Mouse (Mus musculus) forebrain, embryonic 15.5 days (tissue): ENCODE data around the gene Golga4. TPM values are rescaled to one million over a fixed set of nuclear protein-coding genes. Genes with fewer than 3 reads are reported as not detected.

ENCODE experiments used
- ATAC-seq: fragments of 200-750 bp; cut with Nextera tagmentation; replicated peaks from 2 replicates; pipeline ENCODE4 v1.8.0; 2017; ENCODE audit warnings: mild to moderate bottlenecking, moderate TSS enrichment, moderate library complexity
- H3K27ac ChIP-seq: fragments of 300-500 bp; sonication (generic); replicated peaks from 2 replicates; pipeline ENCODE4 v1.5.1; 2015; ENCODE audit warnings: mild to moderate bottlenecking, inconsistent platforms
- H3K27me3 ChIP-seq: fragments of 300-500 bp; sonication (generic); 2 replicates; pipeline ENCODE4 v1.6.1; 2015; ENCODE audit warnings: inconsistent platforms
- H3K36me3 ChIP-seq: fragments of 300-500 bp; sonication (generic); 2 replicates; pipeline ENCODE4 v1.6.1; 2015; ENCODE audit warnings: mild to moderate bottlenecking, inconsistent platforms
- H3K4me1 ChIP-seq: fragments of 300-500 bp; sonication (generic); 2 replicates; pipeline ENCODE4 v1.6.1; 2015; ENCODE audit warnings: inconsistent platforms
- H3K4me2 ChIP-seq: fragments of 300-500 bp; sonication (generic); replicated peaks from 2 replicates; pipeline ENCODE4 v1.6.1; 2015; ENCODE audit warnings: mild to moderate bottlenecking, inconsistent platforms
- H3K4me3 ChIP-seq: fragments of 300-500 bp; sonication (generic); 2 replicates; pipeline ENCODE4 v1.5.1; 2015; ENCODE audit warnings: mild to moderate bottlenecking, inconsistent platforms
- H3K9ac ChIP-seq: fragments of 300-500 bp; sonication (generic); replicated peaks from 2 replicates; pipeline ENCODE4 v1.6.1; 2015; ENCODE audit warnings: mild to moderate bottlenecking, inconsistent platforms
- H3K9me3 ChIP-seq: fragments of 300-500 bp; sonication (generic); 2 replicates; pipeline ENCODE4 v1.6.1; 2016; ENCODE audit warnings: inconsistent platforms
- WGBS: fragments of 180-500 bp; shearing (Covaris S2); methylation state at CpG from one replicate; pipeline ENCODE4 v1.1.7; 2015; ENCODE audit warnings: mixed read lengths; 5-methylcytosine and 5-hydroxymethylcytosine counted together
- polyA plus RNA-seq: library from polyadenylated mRNA; unstranded; fragments of >200 nt; fragmentation: Nextera tagmentation; extraction: Ambion mirVana; gene quantifications from 2 replicates; pipeline ENCODE4 v1.2.1, GENCODE M21; 2015

Golga4 gene
- polyA plus RNA-seq, 1 experiment from 2014 or later = 53.4 TPM

- Histone ChIP-seq H3K36me3 (no peaks in the 10 kb centered on the region), H3K27ac (no peak overlapping the region), H3K4me1 (no peaks in the 10 kb centered on the region), H3K4me2 (no peak overlapping the region), H3K27me3 (no peaks in the 10 kb centered on the region), H3K9me3 (no peaks in the 10 kb centered on the region), H3K4me3 (no peak overlapping the region), H3K9ac (no peak overlapping the region)
- no peak for ATAC-seq
- 78% methylated on average over 18 of the region's 18 CpGs for WGBS
Measured at GRCm38 (mm10) chr9:118622376-118623166, 116.5 kb downstream of the Golga4 start.

DNA sequence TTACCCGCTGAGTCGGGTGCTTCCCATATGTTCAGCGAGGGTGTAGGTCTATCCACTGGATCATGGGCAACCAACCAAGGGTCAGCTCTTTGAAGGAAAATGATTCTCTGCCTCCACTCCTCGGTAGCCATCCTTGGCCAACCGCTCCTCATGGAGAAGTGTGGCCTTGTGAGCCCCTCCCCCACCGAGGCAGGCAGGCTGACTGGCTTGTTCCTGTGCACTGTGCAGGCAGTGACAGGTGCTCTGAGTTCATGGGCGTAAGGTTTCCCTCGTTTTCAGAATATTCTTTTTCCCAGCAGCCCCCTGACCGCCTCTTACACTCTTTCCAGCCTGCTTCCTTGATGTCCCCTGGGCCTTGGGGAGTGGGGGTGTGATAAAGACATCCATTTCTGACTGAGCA lies 117.4 kb downstream of the Golga4 start:
- no peaks in the 10 kb centered on the region for H3K4me1 ChIP-seq
- H3K4me3 ChIP-seq = no peak overlapping the region
- H3K9ac ChIP-seq = no peak overlapping the region
- H3K9me3 ChIP-seq = no peaks in the 10 kb centered on the region
- WGBS = 74% methylated on average over 9 of the region's 9 CpGs
- H3K4me2 ChIP-seq = no peak overlapping the region
- H3K27ac ChIP-seq = no peak overlapping the region
- no peak for ATAC-seq
- H3K27me3 ChIP-seq = no peaks in the 10 kb centered on the region
- no peaks in the 10 kb centered on the region for H3K36me3 ChIP-seq

DNA sequence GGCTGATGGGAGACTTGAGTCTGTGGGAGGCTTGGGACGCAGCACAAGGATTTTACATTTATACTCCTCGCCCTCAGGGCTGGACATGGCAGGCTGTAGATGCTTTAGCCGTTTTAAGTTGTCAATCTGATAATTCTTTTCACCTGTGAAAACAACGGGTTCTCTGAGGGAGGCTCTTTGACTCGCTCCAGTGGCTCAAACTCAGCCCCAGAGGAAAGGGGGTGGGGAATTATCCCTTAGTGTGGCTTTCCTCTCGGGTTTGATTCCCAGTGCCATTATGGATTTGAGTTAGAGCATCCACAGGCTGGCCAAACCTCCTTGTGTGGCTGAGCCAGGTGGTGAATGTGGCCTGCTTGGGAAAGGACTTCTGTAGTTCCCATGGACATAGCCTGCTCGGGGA lies 118.1 kb downstream of the Golga4 start:
- Histone ChIP-seq H3K36me3 (no peaks in the 10 kb centered on the region), H3K9ac (no peak overlapping the region), H3K9me3 (no peaks in the 10 kb centered on the region), H3K27ac (no peak overlapping the region), H3K4me2 (no peak overlapping the region), H3K4me3 (no peak overlapping the region), H3K27me3 (no peaks in the 10 kb centered on the region), H3K4me1 (no peaks in the 10 kb centered on the region)
- ATAC-seq = no peak
- 26% methylated on average over 7 of the region's 7 CpGs for WGBS

GRCm38 (mm10) chr9:118629763-118630379 lies 123.8 kb downstream of the Golga4 start:
- no peaks in the 10 kb centered on the region for H3K4me1 ChIP-seq
- no peak overlapping the region for H3K9ac ChIP-seq
- no peaks in the 10 kb centered on the region for H3K27me3 ChIP-seq
- H3K27ac ChIP-seq = no peak overlapping the region
- no peaks in the 10 kb centered on the region for H3K9me3 ChIP-seq
- H3K4me2 ChIP-seq = no peak overlapping the region
- WGBS = 70% methylated on average over 6 of the region's 6 CpGs
- no peak for ATAC-seq
- H3K4me3 ChIP-seq = no peak overlapping the region
- no peaks in the 10 kb centered on the region for H3K36me3 ChIP-seq

Other genes starting within 250 kb of the Golga4 start
- 28.3 and 33.9 TPM in 2 replicates for gene Eomes, start 28.1 kb upstream of the Golga4 start, polyA plus RNA-seq
- gene Itga9, start 100.4 kb downstream of the Golga4 start, polyA plus RNA-seq = 1.6 and 2.4 TPM in 2 replicates